ENCODE assay signal across 15 mouse cellular contexts in genomic region chr1:159854261-159854660, GRCm38 (mm10).
"Had no signal": no experiment of that assay in that cellular context is flagged by ENCODE, and none has a peak within 500 bp of the region (broad histone marks: within the 10 kb centered on the region; RNA-seq: fewer than 3 reads in every experiment).

No protein-coding gene starts in this region.

- H3K27ac ChIP-seq: limb, embryonic 12.5 days; liver, embryonic 13.5 days; midbrain, embryonic 13.5 days; neural tube, embryonic 15.5 days had no signal

- H3K4me3 ChIP-seq: limb, embryonic 12.5 days; liver, embryonic 13.5 days; midbrain, embryonic 13.5 days; myocyte; neural tube, embryonic 15.5 days had no signal

- H3K9me3 ChIP-seq: limb, embryonic 12.5 days; liver, embryonic 13.5 days; midbrain, embryonic 13.5 days; neural tube, embryonic 15.5 days had no signal

- DNase-seq: kidney, adult 11 months; kidney, adult 9 months; kidney, postnatal 10 days; kidney, postnatal 4 days; liver; liver, embryonic 13.5 days; right cerebral cortex, postnatal 4 days; spleen, adult 18-20 months; thymus, adult 2 months; thymus, postnatal 25 days had no signal

- H3K27me3 ChIP-seq: limb, embryonic 12.5 days; liver, embryonic 13.5 days; midbrain, embryonic 13.5 days; neural tube, embryonic 15.5 days had no signal

- H3K36me3 ChIP-seq: limb, embryonic 12.5 days; liver, embryonic 13.5 days; midbrain, embryonic 13.5 days; neural tube, embryonic 15.5 days had no signal

- H3K4me1 ChIP-seq: limb, embryonic 12.5 days; liver, embryonic 13.5 days; midbrain, embryonic 13.5 days; neural tube, embryonic 15.5 days had no signal

- H3K9ac ChIP-seq: limb, embryonic 12.5 days; liver, embryonic 13.5 days; midbrain, embryonic 13.5 days; neural tube, embryonic 15.5 days had no signal

- H3K4me2 ChIP-seq: limb, embryonic 12.5 days; liver, embryonic 13.5 days; midbrain, embryonic 13.5 days; neural tube, embryonic 15.5 days had no signal

- ATAC-seq: inflammation-experienced regulatory T-cells, adult 6 months; midbrain, embryonic 13.5 days had no signal
